Mouse (Mus musculus): ENCODE measurements around the gene Dgkq. TPM values are rescaled to one million over a fixed set of nuclear protein-coding genes. Genes with fewer than 3 reads are reported as not detected.

Dgkq gene
- polyA plus RNA-seq, 1 experiment = 29.1 TPM

DNA sequence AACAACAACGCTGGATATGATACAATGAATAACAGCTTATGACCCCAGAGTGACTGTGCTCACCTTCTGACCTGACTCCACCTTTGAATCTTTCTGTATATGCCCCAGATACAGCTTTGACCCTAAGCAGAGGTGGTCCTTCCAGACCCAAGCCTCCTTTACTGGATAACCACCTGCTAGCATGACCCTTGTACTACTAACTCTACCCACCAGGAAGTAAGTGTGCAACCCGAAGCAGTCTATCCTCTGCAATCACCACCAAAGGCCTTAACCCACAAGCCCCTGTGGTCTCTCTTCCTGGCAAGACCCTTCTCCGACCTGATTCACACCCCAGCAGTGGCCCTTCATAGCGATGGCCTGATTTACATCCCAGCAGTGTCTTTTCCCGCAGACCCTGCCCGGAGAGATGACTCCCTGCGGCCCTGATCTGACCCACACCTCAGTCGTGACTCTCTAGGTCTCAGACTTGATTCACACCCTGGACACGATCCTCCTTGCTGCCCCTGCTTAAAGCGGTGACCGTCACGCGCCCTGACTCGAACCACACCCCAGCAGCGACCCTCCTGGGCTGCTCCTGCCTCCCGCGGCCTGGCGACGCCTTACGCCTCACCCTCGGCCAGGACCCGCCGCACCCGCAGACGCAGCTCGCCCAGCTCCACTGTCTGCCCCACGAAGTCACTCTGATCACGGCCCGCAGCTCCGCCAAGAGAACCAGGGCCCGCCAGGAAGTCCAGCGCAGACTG lies 40.4 kb downstream of the Dgkq start:
- under 1% methylated on average over 32 of the region's 32 CpGs for WGBS

DNA sequence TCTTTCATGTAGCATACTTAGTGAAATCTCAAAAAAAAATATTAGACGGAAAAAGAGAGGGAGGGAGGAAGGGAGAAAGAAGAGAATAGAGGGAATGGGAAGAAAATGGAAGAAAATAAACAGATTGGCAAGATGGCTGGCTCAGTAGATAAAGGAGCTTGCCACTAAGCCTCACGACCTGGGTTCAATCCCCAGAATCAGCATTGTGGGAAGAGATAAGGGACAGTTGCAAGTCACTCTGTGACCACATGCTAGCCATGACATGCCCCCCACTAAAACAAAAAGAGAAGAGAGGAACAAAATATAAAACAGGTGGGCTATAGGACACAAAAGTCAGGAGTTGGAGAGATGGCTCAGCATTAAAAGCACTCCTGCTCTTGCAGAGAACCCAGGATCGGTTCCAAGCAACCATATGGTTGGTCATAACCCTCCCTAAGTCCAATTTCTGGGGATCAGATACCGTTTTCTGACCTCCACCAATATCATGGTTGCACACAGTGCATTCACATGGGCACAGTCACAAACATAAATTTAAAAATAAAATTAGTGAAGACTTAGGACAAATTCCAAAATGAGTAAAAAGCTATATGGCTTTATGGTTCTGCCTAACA lies 43.3 kb downstream of the Dgkq start:
- WGBS = 73% methylated on average over 4 of the region's 4 CpGs
- DNase-seq (ENCODE audit: low read depth, low spot score) = no peak

More for the DNA sequence above, 40.4 kb downstream of the Dgkq start:
- peak; percentile 28 for DNase-seq (ENCODE audit: low read depth, low spot score)

DNA sequence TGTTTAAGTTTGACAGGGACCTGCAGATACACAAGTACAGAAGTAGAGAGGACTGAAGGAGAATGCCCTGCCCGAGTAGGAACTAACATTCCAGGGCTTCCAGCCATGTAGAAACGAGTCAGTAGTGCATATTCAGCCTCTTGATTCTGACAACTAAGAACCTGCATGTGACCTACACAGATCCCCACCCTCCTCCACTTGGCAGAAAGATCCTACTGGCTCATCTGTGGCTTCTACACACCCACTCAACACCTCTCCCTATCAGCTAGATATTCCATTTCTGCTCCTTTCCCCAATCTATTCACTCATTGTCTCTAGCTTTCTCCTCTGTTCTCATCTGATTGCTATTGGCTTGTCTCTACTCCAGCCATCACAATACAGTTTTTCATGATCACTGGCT lies 47.6 kb downstream of the Dgkq start:
- 31% methylated on average over 2 of the region's 2 CpGs for WGBS
- DNase-seq (ENCODE audit: low read depth, low spot score) = no peak

DNA sequence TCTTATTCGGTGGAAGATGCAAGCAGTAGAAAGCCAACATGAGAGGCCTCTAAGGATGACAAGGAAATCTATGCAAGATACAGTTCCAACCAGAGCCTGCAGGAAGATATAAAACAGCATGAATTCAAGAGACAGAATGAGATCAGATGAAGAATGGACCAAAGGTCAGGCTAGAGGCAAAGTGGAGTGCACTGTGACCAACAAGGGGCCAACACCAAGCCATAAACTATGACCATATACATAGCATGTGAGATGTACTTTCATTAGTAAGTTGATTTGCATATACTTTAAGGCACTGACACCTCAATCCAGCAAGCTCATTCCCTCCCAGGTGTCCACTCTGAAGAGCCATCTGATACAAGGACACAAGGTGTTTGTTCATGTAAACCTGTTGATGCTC lies 59.0 kb downstream of the Dgkq start:
- no peak for DNase-seq (ENCODE audit: low read depth, low spot score)
- WGBS = 93% methylated on average over 1 of the region's 1 CpGs

DNA sequence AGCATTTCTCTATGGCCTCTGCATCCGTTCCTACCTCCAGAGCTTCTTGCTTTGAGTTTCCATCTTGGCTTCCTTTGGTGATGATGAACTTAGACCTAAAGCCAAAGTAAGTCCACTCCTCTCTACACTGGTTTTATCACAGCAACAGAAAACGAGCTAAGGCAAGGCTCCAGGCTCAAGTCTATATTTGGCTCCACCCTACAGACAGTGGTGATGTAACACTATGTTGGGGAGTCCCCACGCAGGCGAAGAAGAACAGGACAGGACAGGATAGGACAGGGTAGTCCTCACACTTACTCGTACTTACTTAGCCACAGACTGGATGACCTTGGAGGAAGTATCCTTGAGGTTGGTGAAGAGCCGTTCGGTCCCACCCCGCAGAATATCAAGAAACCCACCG lies 66.9 kb downstream of the Dgkq start:
- 86% methylated on average over 9 of the region's 9 CpGs for WGBS
- no peak for DNase-seq (ENCODE audit: low read depth, low spot score)

DNA sequence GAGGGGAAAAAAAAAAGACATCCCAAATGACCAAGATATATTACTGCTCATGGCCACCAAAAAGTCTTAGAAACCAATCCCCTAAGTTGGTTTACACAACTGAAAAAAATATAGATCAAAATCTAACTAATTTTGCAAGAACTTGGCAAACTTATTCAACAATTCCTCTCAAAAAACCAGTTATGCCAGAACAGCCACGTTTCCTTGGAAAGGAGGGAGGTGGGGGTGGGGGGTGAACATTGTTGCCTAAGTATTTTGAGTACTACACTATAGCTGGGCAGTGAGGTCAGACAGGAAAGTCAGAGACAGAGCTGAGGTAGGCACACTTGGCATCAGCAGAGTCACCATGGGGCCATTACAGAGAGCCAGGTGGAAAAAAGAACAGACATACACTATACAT lies 69.5 kb downstream of the Dgkq start:
- 55% methylated on average over 1 of the region's 1 CpGs for WGBS
- no peak for DNase-seq (ENCODE audit: low read depth, low spot score)

Other genes with a start within 250 kb of the Dgkq start
- gene Atp5k, start 235.2 kb downstream of the Dgkq start, polyA plus RNA-seq (2012; rRNA removed) = 103 and 114 TPM in 2 replicates
- gene Mfsd7a, start 220.8 kb downstream of the Dgkq start, polyA plus RNA-seq (2012; rRNA removed) = 10.5 and 14.6 TPM in 2 replicates
- gene Pcgf3, start 208.4 kb downstream of the Dgkq start, polyA plus RNA-seq (2012; rRNA removed) = 10.4 and 12.1 TPM in 2 replicates
- gene Cplx1, start 119.6 kb downstream of the Dgkq start, polyA plus RNA-seq (2012; rRNA removed) = 0.38 and 0.51 TPM in 2 replicates
- 102 and 141 TPM in 2 replicates for gene Gak, start 39.9 kb downstream of the Dgkq start, polyA plus RNA-seq (2012; rRNA removed)
- 26.3 and 32.6 TPM in 2 replicates for gene Tmem175, start 39.9 kb downstream of the Dgkq start, polyA plus RNA-seq (2012; rRNA removed)
- 7.7 and 16.0 TPM in 2 replicates for gene Idua, start 9.3 kb downstream of the Dgkq start, polyA plus RNA-seq (2012; rRNA removed)
- not detected in 2 replicates for gene Slc26a1, start 5.9 kb upstream of the Dgkq start, polyA plus RNA-seq (2012; rRNA removed)
- gene Fgfrl1, start 22.7 kb upstream of the Dgkq start, polyA plus RNA-seq (2012; rRNA removed) = 27.6 and 31.8 TPM in 2 replicates
- gene Rnf212, start 105.3 kb upstream of the Dgkq start, polyA plus RNA-seq (2012; rRNA removed) = 0.31 and 0.38 TPM in 2 replicates
- not detected in 2 replicates for gene Tmed11, start 125.7 kb upstream of the Dgkq start, polyA plus RNA-seq (2012; rRNA removed)
- not detected in 2 replicates for gene Vmn2r8, start 139.2 kb upstream of the Dgkq start, polyA plus RNA-seq (2012; rRNA removed)
- not detected in 2 replicates for gene Vmn2r9, start 182.9 kb upstream of the Dgkq start, polyA plus RNA-seq (2012; rRNA removed)